Mouse (Mus musculus) retina, postnatal 7 days (tissue): Measurements from ENCODE around the gene Hist1h3c.
"Not testable (repeated sequence)": the region's sequence is repeated elsewhere in the genome, so short reads cannot be mapped to it uniquely, and the experiment has no call there.

ENCODE experiments used
- DNase-seq: peaks from one replicate; pipeline ENCODE4 v3.0.0-alpha.2; 2012; ENCODE audit warnings: low read depth, low spot score

Gene Hist1h3c

GRCm38 (mm10) chr13:23745381-23746161, at the start of gene Hist1h3c:
TSS of gene Hist1h3c (minus strand) at chr13:23745602.
- DNase-seq: no peak

GRCm38 (mm10) chr13:23792520-23792919, 47.1 kb upstream of the Hist1h3c start:
- DNase-seq: peak; percentile 55

DNA sequence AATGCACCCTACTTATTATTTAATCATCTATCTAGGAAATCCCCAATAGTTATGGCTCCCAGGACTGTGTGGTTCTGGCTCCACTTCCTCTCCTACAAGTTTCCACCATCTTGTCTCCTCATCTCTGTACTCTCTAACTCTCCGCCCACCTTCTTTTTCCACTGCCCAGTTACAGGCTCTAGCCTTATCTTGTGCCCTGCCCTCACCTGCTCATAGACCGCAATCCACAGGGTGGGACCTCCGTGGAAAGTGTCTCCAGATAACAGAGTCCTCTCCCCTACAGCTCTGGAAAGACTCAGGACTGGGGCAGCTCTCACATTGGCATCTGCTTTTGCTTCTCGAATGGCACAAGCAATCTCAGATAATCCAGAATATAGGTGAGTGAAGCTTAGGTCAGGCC, 33.6 kb upstream of the Hist1h3c start:
- DNase-seq: no peak

GRCm38 (mm10) chr13:23778339-23778738, 32.9 kb upstream of the Hist1h3c start:
- no peak for DNase-seq

DNA sequence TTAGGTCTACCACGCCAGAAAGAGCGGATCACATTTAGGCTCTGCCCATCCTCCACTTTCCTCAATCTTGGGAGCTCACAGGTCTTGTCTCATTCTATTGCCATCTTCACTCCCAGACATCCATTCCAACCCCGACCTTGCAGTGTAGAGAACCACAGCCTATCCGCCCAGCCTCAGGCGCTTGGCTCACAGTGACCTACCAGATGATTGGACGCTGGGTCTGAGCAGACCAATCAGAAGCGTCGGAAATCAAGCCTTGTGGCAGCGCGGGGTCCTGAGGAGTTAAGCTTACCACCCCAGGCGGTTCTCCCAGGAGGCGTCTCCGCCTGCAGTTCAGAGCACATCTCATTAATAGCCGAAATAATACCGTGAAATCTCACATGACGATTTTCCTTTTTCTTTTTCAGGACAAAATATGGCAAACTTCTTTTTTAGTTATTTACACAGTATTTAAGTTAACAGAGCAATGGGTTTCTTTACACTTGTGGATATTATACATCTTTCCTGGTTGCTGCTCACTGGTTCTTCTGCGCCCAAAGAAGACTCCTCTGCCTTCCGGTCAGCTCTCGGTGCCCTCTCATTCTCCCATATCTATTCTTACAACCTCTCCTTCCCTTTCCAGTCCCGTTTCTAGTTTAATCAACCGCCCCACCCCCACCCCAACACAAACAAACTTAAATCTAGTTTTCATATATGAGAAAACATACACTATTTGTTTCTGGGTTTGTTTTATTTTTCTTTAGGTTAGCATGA, 27.3 kb upstream of the Hist1h3c start:
- no peak for DNase-seq

DNA sequence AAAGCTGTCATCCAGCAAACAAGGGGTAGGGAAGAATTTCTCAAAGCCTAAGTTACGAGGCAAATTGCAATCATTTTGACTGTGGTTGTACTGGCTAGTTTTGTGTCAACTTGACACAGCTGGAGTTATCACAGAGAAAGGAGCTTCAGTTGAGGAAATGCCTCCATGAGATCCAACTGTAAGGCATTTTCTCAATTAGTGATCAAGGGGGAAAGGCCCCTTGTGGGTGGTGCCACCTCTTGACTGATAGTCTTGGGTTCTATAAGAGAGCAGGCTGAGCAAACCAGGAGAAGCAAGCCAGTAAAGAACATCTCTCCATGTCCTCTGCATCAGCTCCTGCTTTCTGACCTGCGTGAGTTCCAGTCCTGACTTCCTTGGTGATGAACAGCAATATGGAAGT, 24.2 kb upstream of the Hist1h3c start, which contains the start of gene Trim38:
Gene Trim38 (plus strand): TSS at position 301 of the 400 bp plus-strand sequence.
- not testable (repeated sequence) for DNase-seq

DNA sequence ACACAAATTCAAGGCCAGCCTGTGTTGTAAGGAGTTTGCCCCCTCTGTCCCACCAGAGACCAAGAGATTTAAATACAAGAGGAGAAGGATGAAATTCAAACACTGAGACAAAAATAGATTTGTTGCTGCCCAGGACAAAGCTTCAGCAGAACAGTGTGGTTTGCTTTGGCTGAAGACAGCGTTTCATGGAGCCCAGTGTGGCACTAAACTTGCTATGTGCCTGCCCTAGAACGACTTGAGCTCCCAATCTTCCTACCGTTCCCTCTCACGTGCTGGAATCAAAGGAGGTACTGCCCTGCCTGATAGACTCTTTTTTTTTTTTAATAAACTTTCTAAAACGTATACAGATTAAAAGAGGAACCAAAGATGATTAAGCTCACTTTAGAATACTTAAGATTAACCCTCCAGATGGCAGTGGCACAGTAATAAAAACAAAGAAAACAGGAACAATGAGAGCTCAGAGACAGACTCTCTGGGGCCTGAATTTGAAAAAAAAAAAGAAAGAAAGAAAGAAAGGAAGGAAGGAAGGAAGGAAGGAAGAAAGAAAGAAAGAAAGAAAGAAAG, 23.5 kb upstream of the Hist1h3c start:
- no peak for DNase-seq

DNA sequence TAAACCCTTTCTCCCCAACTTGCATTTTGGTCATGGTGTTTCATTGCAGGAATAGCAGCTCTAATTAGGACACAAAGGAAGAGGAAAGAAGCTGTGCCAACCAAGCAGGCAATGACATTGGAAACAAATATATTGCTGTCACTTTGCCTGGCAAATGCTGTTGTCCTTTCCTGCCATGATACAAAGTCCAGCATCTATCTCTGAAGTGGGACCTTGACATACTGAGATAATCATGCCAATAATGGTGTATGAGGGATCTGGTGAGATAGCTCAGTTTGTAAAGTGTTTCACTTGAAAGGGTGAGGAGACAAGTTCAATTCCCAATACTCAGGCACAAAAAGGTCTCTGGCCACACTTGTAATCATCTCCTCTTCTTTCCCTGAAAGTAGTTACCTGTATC, 21.4 kb upstream of the Hist1h3c start:
- DNase-seq: no peak

- DNase-seq: no peak
Measured at GRCm38 (mm10) chr13:23765172-23765513, 19.7 kb upstream of the Hist1h3c start.

GRCm38 (mm10) chr13:23764324-23765171, 19.1 kb upstream of the Hist1h3c start:
- DNase-seq: no peak

GRCm38 (mm10) chr13:23763586-23764323, 18.4 kb upstream of the Hist1h3c start, which contains the start of gene Hist1h1a:
TSS of gene Hist1h1a (plus strand) at chr13:23763666.
- DNase-seq: peak; percentile 73

DNA sequence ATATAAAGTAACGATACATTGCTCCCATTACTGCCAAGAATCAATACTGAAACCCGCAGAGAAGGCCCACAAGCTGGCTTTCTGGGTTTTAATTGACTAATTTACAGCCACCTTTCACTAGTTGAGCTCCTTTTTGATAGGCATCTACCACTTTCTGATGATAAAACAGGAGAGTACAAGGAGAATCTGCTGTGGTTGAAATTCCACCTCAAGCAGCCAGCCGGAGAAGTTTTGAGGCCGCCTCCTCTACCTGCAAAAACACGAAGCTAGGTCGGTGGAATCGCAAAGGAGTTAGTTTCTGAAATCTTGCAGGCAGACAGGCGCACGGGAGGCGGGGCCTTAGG, 17.8 kb upstream of the Hist1h3c start:
- no peak for DNase-seq

DNA sequence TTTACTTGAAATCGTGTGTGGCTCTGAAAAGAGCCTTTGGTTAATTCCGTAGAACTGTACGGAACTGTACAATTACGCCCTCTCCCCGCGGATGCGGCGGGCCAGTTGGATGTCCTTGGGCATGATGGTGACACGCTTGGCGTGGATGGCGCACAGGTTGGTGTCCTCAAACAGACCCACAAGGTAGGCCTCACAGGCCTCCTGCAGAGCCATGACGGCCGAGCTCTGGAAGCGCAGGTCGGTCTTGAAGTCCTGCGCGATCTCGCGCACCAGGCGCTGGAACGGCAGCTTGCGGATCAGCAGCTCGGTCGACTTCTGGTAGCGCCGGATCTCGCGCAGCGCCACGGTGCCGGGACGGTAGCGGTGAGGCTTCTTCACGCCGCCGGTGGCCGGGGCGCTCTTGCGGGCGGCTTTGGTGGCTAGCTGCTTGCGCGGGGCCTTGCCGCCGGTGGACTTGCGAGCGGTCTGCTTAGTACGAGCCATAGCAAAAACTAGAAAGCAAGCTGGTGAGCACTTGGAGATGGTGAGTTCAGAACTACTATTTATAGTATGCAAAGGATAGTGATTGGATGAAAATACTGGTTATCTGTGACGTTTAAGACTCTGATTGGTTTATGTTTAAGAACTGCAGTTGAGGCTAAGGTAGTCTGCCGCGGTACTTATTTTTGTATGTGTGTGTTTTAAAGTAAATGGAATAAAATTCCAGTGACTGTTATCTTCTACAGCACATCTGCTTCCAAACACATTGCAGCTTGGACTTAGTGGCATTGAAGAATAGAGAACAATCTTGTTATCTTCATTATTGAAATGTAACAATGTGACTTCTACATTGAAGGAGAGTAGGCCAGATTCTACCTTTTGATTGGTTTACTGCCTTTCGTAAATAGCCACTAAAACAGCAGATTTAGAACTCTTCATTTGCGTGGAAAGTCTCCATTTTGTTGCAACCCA, 16.7 kb upstream of the Hist1h3c start, which contains the start of gene Hist1h3a:
Gene Hist1h3a (minus strand): TSS at position 516 of the 951 bp plus-strand sequence.
- not testable (repeated sequence) for DNase-seq

DNA sequence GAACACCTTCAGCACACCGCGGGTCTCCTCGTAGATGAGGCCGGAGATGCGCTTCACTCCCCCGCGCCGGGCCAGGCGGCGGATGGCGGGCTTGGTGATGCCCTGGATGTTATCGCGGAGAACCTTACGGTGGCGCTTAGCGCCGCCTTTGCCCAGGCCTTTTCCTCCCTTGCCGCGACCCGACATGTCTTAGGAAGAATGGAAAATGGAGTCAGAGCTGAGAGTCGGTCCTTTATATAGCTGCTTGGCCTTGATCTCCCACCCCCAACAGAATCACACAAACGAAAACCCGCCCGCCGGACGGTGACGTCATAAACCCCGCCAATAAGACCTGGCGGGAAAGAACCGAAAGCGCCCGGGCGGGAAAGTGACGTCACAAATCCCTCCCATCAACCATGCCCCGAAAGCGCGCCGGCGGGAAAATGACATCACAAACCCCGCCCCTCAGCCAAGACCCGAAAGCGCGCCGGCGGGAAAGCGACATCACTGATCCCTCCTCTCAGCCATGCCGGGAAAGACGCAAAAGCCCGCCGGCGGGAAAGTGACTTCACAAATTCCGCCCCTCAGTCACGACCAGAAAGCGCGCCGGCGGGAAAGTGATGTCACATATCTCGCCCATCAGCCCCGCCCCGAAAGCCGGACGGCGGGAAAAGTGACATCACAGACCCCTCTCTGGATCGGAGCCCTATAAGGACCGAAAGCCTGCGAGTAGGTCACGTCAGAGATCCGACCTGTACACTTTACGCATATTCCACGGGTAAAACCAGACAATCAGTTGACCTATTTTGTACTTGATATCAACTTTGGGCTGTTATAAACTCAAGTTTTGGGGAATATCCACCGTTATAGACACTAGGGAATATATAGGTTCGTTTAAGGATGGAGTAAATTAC, 15.8 kb upstream of the Hist1h3c start, which contains the start of gene Hist1h4a:
Gene Hist1h4a (minus strand): TSS at position 259 of the 893 bp plus-strand sequence.
- peak; percentile 94 for DNase-seq

- no peak for DNase-seq
Measured at GRCm38 (mm10) chr13:23760240-23760971, 15.0 kb upstream of the Hist1h3c start.

DNA sequence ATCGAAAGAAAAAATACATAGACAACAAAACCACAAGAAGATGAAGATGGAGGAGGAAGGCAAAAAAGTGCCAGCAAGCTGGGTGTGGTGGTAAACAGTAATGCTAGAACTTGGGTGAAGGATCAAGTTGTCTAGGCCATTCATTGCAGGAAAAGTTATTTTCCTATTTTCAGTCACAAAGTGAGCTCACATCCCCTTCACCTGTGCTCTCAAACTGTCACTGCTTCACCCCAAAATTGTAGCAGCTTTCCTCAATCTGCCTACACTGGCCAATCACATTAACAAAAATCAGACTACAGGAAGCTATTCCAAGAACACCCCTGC, 14.5 kb upstream of the Hist1h3c start:
- no peak for DNase-seq

DNA sequence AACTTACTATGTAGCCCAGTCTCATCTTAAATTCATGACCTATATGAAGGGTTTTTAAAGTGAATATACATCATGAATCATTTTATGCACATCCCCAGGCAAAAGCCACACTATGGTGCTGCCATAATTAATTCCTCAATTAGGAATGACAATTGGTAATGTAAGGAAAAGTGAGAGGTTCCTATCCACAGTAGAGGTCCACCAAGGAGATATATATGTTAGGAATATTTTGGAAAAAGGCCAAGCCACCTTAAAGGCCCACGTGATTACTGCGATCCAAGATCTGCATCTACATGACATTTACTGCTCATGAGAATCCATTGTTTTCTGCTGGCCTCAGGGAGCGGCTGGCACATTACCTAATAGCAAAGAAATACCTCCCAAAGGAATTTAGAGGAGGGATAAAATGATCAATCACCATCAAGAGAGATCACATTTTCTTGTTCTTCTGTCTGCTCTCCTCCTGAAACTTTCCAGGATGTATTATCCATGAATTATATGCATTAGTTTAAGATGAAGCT, 13.9 kb upstream of the Hist1h3c start:
- no peak for DNase-seq

DNA sequence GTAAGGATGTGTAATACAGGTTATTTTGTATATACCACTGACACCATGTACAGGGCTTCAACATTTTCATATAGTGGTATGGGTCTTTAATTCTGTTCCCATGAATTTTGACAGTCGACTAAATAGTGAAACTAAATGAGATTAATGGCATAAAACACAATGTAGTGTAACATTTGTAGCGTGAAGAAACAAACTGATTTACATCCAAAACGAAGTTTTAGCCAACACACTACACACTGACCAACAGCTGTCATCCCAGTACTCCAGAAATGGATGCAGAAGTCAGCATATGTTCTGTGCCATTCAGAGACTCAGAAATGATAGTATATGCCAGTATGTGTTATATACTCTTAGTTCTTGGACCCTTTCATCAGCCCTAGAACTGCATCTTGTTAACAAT, 12.5 kb upstream of the Hist1h3c start:
- no peak for DNase-seq
